Mouse (Mus musculus) MEL (cell line): ENCODE data around the gene Lrrc23. TPM values are rescaled to one million over a fixed set of nuclear protein-coding genes. Genes with fewer than 3 reads are reported as not detected.

Experiments used
- DNase-seq: peaks from one replicate; pipeline ENCODE4 v3.0.0; 2011; ENCODE audit warnings: low read depth, low spot score
- H3K27ac ChIP-seq: 2 replicates; pipeline ENCODE4 v1.5.1; 2012; ENCODE audit warnings: low read depth, mild to moderate bottlenecking, control low read depth, low read length, moderate library complexity; ENCODE audit not compliant: control insufficient read depth
- H3K27me3 ChIP-seq, 2 experiments: fragments of 150-350 bp in 1 of 2; sonication (generic) in 1 of 2; 2 replicates each; pipeline ENCODE4 v1.6.1; 2012; ENCODE audit warnings: low read length in 2 of 2, mild to moderate bottlenecking in 2 of 2, improper control_type of control experiment in 1 of 2, moderate library complexity in 1 of 2; ENCODE audit not compliant: insufficient read depth in 2 of 2, control insufficient read depth in 1 of 2
- H3K36me3 ChIP-seq, 2 experiments: 2 replicates each; pipeline ENCODE4 v1.6.1; 2012 to 2014; ENCODE audit warnings: low read length in 2 of 2, improper control_type of control experiment in 1 of 2, inconsistent platforms in 1 of 2, mild to moderate bottlenecking in 1 of 2; ENCODE audit not compliant: insufficient read depth in 2 of 2, control insufficient read depth in 1 of 2
- H3K4me1 ChIP-seq, 2 experiments: fragments of 150-350 bp in 1 of 2; sonication (generic) in 1 of 2; 2 replicates each; pipeline ENCODE4 v1.6.1; 2012; ENCODE audit warnings: low read length in 2 of 2, improper control_type of control experiment in 1 of 2, mild to moderate bottlenecking in 1 of 2; ENCODE audit not compliant: insufficient read depth in 2 of 2, control insufficient read depth in 1 of 2
- H3K4me3 ChIP-seq, 2 experiments: fragments of 150-350 bp in 1 of 2; sonication (generic) in 1 of 2; 2 replicates each; pipeline ENCODE4 v1.5.1; 2012; ENCODE audit warnings: low read depth in 2 of 2, low read length in 2 of 2, mild to moderate bottlenecking in 2 of 2, moderate library complexity in 2 of 2, control low read depth in 1 of 2, improper control_type of control experiment in 1 of 2; ENCODE audit not compliant: control insufficient read depth in 1 of 2, insufficient read depth in 1 of 2
- H3K79me2 ChIP-seq: 2 replicates; pipeline ENCODE4 v1.6.1; 2012; ENCODE audit warnings: mild to moderate bottlenecking, low read length, moderate library complexity; ENCODE audit not compliant: control insufficient read depth, poor library complexity, insufficient read depth
- H3K9ac ChIP-seq: 2 replicates; pipeline ENCODE4 v1.6.1; 2012; ENCODE audit warnings: low read depth, mild to moderate bottlenecking, control low read depth, low read length, moderate library complexity; ENCODE audit not compliant: control insufficient read depth, poor library complexity, severe bottlenecking
- H3K9me3 ChIP-seq: fragments of 150-350 bp; sonication (generic); replicated peaks from 2 replicates; pipeline ENCODE4 v1.6.1; 2012; ENCODE audit warnings: mild to moderate bottlenecking, low read length, improper control_type of control experiment, moderate library complexity; ENCODE audit not compliant: insufficient read depth
- BHLHE40 ChIP-seq: IDR thresholded peaks from 2 replicates; pipeline ENCODE4 v1.6.1; 2012; ENCODE audit warnings: low read depth, mild to moderate bottlenecking, inconsistent platforms, low read length, improper control_type of control experiment, borderline replicate concordance
- CHD1 ChIP-seq: IDR thresholded peaks from 2 replicates; pipeline ENCODE4 v1.6.1; 2012; ENCODE audit warnings: low read depth, mild to moderate bottlenecking, inconsistent platforms, low read length, improper control_type of control experiment
- CHD2 ChIP-seq: IDR thresholded peaks from 2 replicates; pipeline ENCODE4 v1.6.1; 2011; ENCODE audit warnings: low read length, improper control_type of control experiment
- CTCF ChIP-seq, 3 experiments: IDR thresholded peaks in 2 of 3; conservative IDR thresholded peaks in 1 of 3; 2 replicates each; pipeline ENCODE4 v1.5.1; 2011 to 2012; ENCODE audit warnings: low read length in 3 of 3, low read depth in 2 of 3, mild to moderate bottlenecking in 2 of 3, improper control_type of control experiment in 1 of 3, inconsistent platforms in 1 of 3, mixed read lengths in 1 of 3, moderate library complexity in 1 of 3; ENCODE audit not compliant: control insufficient read depth in 1 of 3, insufficient read depth in 1 of 3, poor library complexity in 1 of 3, severe bottlenecking in 1 of 3
- E2F4 ChIP-seq: IDR thresholded peaks from 2 replicates; pipeline ENCODE4 v1.6.1; 2011; ENCODE audit warnings: low read depth, low read length, improper control_type of control experiment, borderline replicate concordance
- ELF1 ChIP-seq: IDR thresholded peaks from 2 replicates; pipeline ENCODE4 v1.6.1; 2014; ENCODE audit warnings: low read depth, mild to moderate bottlenecking, inconsistent platforms, low read length, improper control_type of control experiment, moderate library complexity
- EP300 ChIP-seq, 2 experiments: IDR thresholded peaks; 2 replicates each; pipeline ENCODE4 v1.6.1; 2011; ENCODE audit warnings: improper control_type of control experiment in 2 of 2, low read length in 2 of 2, low read depth in 1 of 2, mild to moderate bottlenecking in 1 of 2
- ETS1 ChIP-seq: IDR thresholded peaks from 2 replicates; pipeline ENCODE4 v1.6.1; 2012; ENCODE audit warnings: low read depth, mild to moderate bottlenecking, inconsistent platforms, low read length, improper control_type of control experiment, moderate library complexity
- GABPA ChIP-seq: IDR thresholded peaks from 2 replicates; pipeline ENCODE4 v1.6.1; 2012; ENCODE audit warnings: low read depth, mild to moderate bottlenecking, inconsistent platforms, low read length, improper control_type of control experiment, moderate library complexity
- GATA1 ChIP-seq: IDR thresholded peaks from 2 replicates; pipeline ENCODE4 v1.6.1; 2011; ENCODE audit warnings: low read depth, low read length, improper control_type of control experiment
- HCFC1 ChIP-seq: IDR thresholded peaks from 2 replicates; pipeline ENCODE4 v1.6.1; 2012; ENCODE audit warnings: low read depth, mild to moderate bottlenecking, inconsistent platforms, low read length, improper control_type of control experiment, moderate library complexity
- JUND ChIP-seq: IDR thresholded peaks from 2 replicates; pipeline ENCODE4 v1.6.1; 2011; ENCODE audit warnings: low read depth, mild to moderate bottlenecking, improper control_type of control experiment, low read length
- KAT2A ChIP-seq: conservative IDR thresholded peaks from 2 replicates; pipeline ENCODE4 v1.6.1; 2012; ENCODE audit warnings: low read depth, low read length, improper control_type of control experiment, inconsistent platforms
- MAFK ChIP-seq: IDR thresholded peaks from 2 replicates; pipeline ENCODE4 v1.6.1; 2011; ENCODE audit warnings: low read depth, mild to moderate bottlenecking, low read length, improper control_type of control experiment, borderline replicate concordance
- MAX ChIP-seq: IDR thresholded peaks from 2 replicates; pipeline ENCODE4 v1.6.1; 2011; ENCODE audit warnings: low read length, improper control_type of control experiment
- MAZ ChIP-seq: IDR thresholded peaks from 2 replicates; pipeline ENCODE4 v1.6.1; 2012; ENCODE audit warnings: low read depth, mild to moderate bottlenecking, inconsistent platforms, low read length, improper control_type of control experiment
- MEF2A ChIP-seq: IDR thresholded peaks from 2 replicates; pipeline ENCODE4 v1.6.1; 2014; ENCODE audit warnings: low read depth, mild to moderate bottlenecking, inconsistent platforms, low read length, improper control_type of control experiment; ENCODE audit not compliant: poor library complexity, insufficient replicate concordance, severe bottlenecking; ENCODE audit errors: extremely low read depth
- MYB ChIP-seq: IDR thresholded peaks from 2 replicates; pipeline ENCODE4 v1.6.1; 2011; ENCODE audit warnings: mild to moderate bottlenecking, low read depth, low read length, improper control_type of control experiment
- MYC ChIP-seq: IDR thresholded peaks from 2 replicates; pipeline ENCODE4 v1.6.1; 2011; ENCODE audit warnings: low read depth, mild to moderate bottlenecking, low read length, improper control_type of control experiment, moderate library complexity
- NELFE ChIP-seq: IDR thresholded peaks from 2 replicates; pipeline ENCODE4 v1.6.1; 2011; ENCODE audit warnings: low read depth, low read length, improper control_type of control experiment
- NRF1 ChIP-seq: IDR thresholded peaks from 2 replicates; pipeline ENCODE4 v1.6.1; 2014; ENCODE audit warnings: low read depth, mild to moderate bottlenecking, inconsistent platforms, low read length, improper control_type of control experiment, moderate library complexity; ENCODE audit not compliant: poor library complexity, insufficient read depth, severe bottlenecking
- POLR2A ChIP-seq, 2 experiments: IDR thresholded peaks; 2 replicates each; pipeline ENCODE4 v1.6.1; 2011 to 2012; ENCODE audit warnings: low read length in 2 of 2, mild to moderate bottlenecking in 2 of 2, control low read depth in 1 of 2, improper control_type of control experiment in 1 of 2, low read depth in 1 of 2, moderate library complexity in 1 of 2; ENCODE audit not compliant: control insufficient read depth in 1 of 2, insufficient read depth in 1 of 2, poor library complexity in 1 of 2
- POLR2AphosphoS2 ChIP-seq: IDR thresholded peaks from 2 replicates; pipeline ENCODE4 v1.6.1; 2011; ENCODE audit warnings: low read length, improper control_type of control experiment
- RAD21 ChIP-seq: IDR thresholded peaks from 2 replicates; pipeline ENCODE4 v1.6.1; 2011; ENCODE audit warnings: mild to moderate bottlenecking, low read depth, low read length, improper control_type of control experiment
- RCOR1 ChIP-seq: IDR thresholded peaks from 2 replicates; pipeline ENCODE4 v1.6.1; 2012; ENCODE audit warnings: low read depth, mild to moderate bottlenecking, inconsistent platforms, low read length, improper control_type of control experiment
- SIN3A ChIP-seq: IDR thresholded peaks from 2 replicates; pipeline ENCODE4 v1.6.1; 2012; ENCODE audit warnings: low read length, improper control_type of control experiment, inconsistent platforms
- TAL1 ChIP-seq: IDR thresholded peaks from 2 replicates; pipeline ENCODE4 v1.6.1; 2012; ENCODE audit warnings: mild to moderate bottlenecking, inconsistent platforms, low read length, moderate library complexity, mixed read lengths
- TBP ChIP-seq: IDR thresholded peaks from 2 replicates; pipeline ENCODE4 v1.8.0; 2011; ENCODE audit warnings: low read depth, low read length, improper control_type of control experiment
- TCF12 ChIP-seq: IDR thresholded peaks from 2 replicates; pipeline ENCODE4 v1.6.1; 2014; ENCODE audit warnings: low read depth, mild to moderate bottlenecking, inconsistent platforms, low read length, improper control_type of control experiment, moderate library complexity
- UBTF ChIP-seq: IDR thresholded peaks from 2 replicates; pipeline ENCODE4 v1.6.1; 2012; ENCODE audit warnings: low read depth, mild to moderate bottlenecking, inconsistent platforms, low read length, improper control_type of control experiment, moderate library complexity, borderline replicate concordance; ENCODE audit not compliant: insufficient read depth
- USF1 ChIP-seq: IDR thresholded peaks from 2 replicates; pipeline ENCODE4 v1.6.1; 2014; ENCODE audit warnings: low read depth, mild to moderate bottlenecking, inconsistent platforms, low read length, improper control_type of control experiment, moderate library complexity
- USF2 ChIP-seq, 2 experiments: IDR thresholded peaks; 2 replicates each; pipeline ENCODE4 v1.6.1; 2011 to 2012; ENCODE audit warnings: improper control_type of control experiment in 2 of 2, low read length in 2 of 2, borderline replicate concordance in 1 of 2, inconsistent platforms in 1 of 2, low read depth in 1 of 2, mild to moderate bottlenecking in 1 of 2; ENCODE audit not compliant: insufficient read depth in 1 of 2
- ZC3H11A ChIP-seq: IDR thresholded peaks from 2 replicates; pipeline ENCODE4 v1.6.1; 2012; ENCODE audit warnings: low read depth, mild to moderate bottlenecking, inconsistent platforms, low read length, improper control_type of control experiment
- ZKSCAN1 ChIP-seq: IDR thresholded peaks from 2 replicates; pipeline ENCODE4 v1.6.1; 2012; ENCODE audit warnings: low read depth, mild to moderate bottlenecking, inconsistent platforms, low read length, improper control_type of control experiment, moderate library complexity
- ZNF384 ChIP-seq: IDR thresholded peaks from 2 replicates; pipeline ENCODE4 v1.6.1; 2012; ENCODE audit warnings: low read depth, mild to moderate bottlenecking, inconsistent platforms, low read length, improper control_type of control experiment
- polyA plus RNA-seq, 2 experiments: library from polyadenylated mRNA; stranded (reverse) in 1 of 2; unstranded in 1 of 2; fragments of >175 nt in 1 of 2; fragments of >200 nt in 1 of 2; gene quantifications; 2 replicates each; pipeline versions ENCODE4 v1.2.1 to v1.2.4; 2012; ENCODE audit warnings: low replicate concordance in 2 of 2, low read depth in 1 of 2; ENCODE audit not compliant: insufficient read length in 2 of 2, insufficient read depth in 1 of 2, missing spikeins in 1 of 2
- total RNA-seq: library from RNA; depleted of rRNA; stranded (reverse); fragments of 300-350 nt; gene quantifications from 2 replicates; pipeline ENCODE4 v1.2.3, GENCODE M21; 2012

Gene Lrrc23
- total and polyA plus RNA-seq, 3 experiments: 0.11 TPM; not detected in 2

GRCm38 (mm10) chr6:124813933-124814332 is 34.4 kb upstream of the Lrrc23 start, which contains the start of gene Tpi1 (continued):
- TF ChIP-seq USF1: no peak
- TF ChIP-seq, all 39 proteins: peak for 13

DNA sequence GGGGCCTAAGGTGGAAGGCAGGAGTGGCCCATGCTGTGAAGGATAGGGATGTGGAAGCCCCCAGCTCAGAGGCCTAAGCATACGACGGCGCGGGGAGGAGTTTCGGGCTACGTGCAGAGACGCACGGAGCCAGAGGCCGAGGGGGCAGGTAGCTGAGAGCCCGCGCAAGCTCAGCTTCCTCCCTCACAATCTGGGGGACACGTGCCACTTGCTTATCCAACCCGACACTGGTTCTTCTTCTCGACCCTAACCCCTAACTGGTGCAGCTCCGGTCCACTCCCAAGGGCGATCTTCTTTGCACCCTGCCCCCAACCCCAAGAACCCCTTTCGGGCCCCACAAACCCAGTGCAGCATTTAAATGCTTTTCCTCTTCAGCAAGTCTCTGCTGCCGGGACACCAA is 34.0 kb upstream of the Lrrc23 start:
- peak overlapping the region; percentile 73 for H3K9ac ChIP-seq
- DNase-seq: peak; percentile 90
- H3K27me3 ChIP-seq: no peaks in the 10 kb centered on the region
- peaks cover 19% of the 10 kb centered on the region for H3K79me2 ChIP-seq
- H3K4me3 ChIP-seq: peak overlapping the region; percentile 72 to 78
- peaks cover 0 to 19% of the 10 kb centered on the region in 2 experiments; a peak in 3 of 4 replicates for H3K4me1 ChIP-seq
- peaks cover 6 to 11% of the 10 kb centered on the region in 2 experiments for H3K36me3 ChIP-seq
- peak overlapping the region; percentile 23 for H3K27ac ChIP-seq
- H3K9me3 ChIP-seq: no peaks in the 10 kb centered on the region
- peak; percentile 92 for TF ChIP-seq BHLHE40
- peak; percentile 39; the same call in 1 of the 2 replicates for TF ChIP-seq SIN3A
- TF ChIP-seq KAT2A: no peak
- TF ChIP-seq CHD2: no peak
- TF ChIP-seq MYB: no peak
- TF ChIP-seq USF2 (IDR thresholded peaks at IDR 0.05; ENCODE audit: borderline replicate concordance in 1 of 2, insufficient read depth in 1 of 2, low read depth in 1 of 2, low read length in 2 of 2): no peak
- TF ChIP-seq NELFE: no peak
- TF ChIP-seq ZNF384: no peak
- TF ChIP-seq HCFC1: peak; percentile 60
- no peak for TF ChIP-seq TAL1
- no peak for TF ChIP-seq ELF1
- no peak for TF ChIP-seq RAD21
- TF ChIP-seq MAX: peak; percentile 93
- peak; percentile 77 for TF ChIP-seq NRF1
- 0 out of 2 replicates have a peak, but pooled peaks have one; percentile 55 for TF ChIP-seq UBTF
- peak; percentile 93 for TF ChIP-seq MYC
- 0 out of 2 replicates have a peak, but pooled peaks have one; percentile 14 for TF ChIP-seq TCF12
- TF ChIP-seq CTCF (IDR thresholded peaks at IDR 0.05 in 2 of 3, conservative IDR thresholded peaks at IDR 0.05 in 1 of 3; ENCODE audit: control insufficient read depth in 1 of 3, insufficient read depth in 1 of 3, low read depth in 2 of 3, low read length in 3 of 3, poor library complexity in 1 of 3, severe bottlenecking in 1 of 3): no peak
- TF ChIP-seq POLR2AphosphoS2: no peak
- no peak for TF ChIP-seq RCOR1
- no peak for TF ChIP-seq TBP
- TF ChIP-seq USF1: peak; percentile 88
- TF ChIP-seq EP300 (IDR thresholded peaks at IDR 0.05; ENCODE audit: low read depth in 1 of 2, low read length in 2 of 2): no peak
- peak; percentile 44; the same call in 1 of the 2 replicates for TF ChIP-seq CHD1
- TF ChIP-seq E2F4: peak; percentile 47; the same call in 1 of the 2 replicates
- TF ChIP-seq POLR2A (IDR thresholded peaks at IDR 0.05; ENCODE audit: control insufficient read depth in 1 of 2, insufficient read depth in 1 of 2, low read depth in 1 of 2, low read length in 2 of 2, poor library complexity in 1 of 2): peak in 1 of 2 experiments; percentile 56; a peak in 2 of 4 replicates
- TF ChIP-seq GATA1: no peak
- TF ChIP-seq GABPA: no peak
- TF ChIP-seq ZKSCAN1: no peak
- no peak for TF ChIP-seq MEF2A
- TF ChIP-seq ETS1: 0 out of 2 replicates have a peak, but pooled peaks have one; percentile 4
- peak; percentile 57 for TF ChIP-seq MAZ
- TF ChIP-seq MAFK: no peak
- no peak for TF ChIP-seq ZC3H11A
- TF ChIP-seq JUND: no peak
